Mouse (Mus musculus): ENCODE data around the gene Abi1.
A peak's percentile ranks its signal among the peaks of the same experiment; 100 is the strongest.
"Not testable (repeated sequence)": the region's sequence is repeated elsewhere in the genome, so short reads cannot be mapped to it uniquely, and the experiment has no call there.

The Abi1 gene

DNA sequence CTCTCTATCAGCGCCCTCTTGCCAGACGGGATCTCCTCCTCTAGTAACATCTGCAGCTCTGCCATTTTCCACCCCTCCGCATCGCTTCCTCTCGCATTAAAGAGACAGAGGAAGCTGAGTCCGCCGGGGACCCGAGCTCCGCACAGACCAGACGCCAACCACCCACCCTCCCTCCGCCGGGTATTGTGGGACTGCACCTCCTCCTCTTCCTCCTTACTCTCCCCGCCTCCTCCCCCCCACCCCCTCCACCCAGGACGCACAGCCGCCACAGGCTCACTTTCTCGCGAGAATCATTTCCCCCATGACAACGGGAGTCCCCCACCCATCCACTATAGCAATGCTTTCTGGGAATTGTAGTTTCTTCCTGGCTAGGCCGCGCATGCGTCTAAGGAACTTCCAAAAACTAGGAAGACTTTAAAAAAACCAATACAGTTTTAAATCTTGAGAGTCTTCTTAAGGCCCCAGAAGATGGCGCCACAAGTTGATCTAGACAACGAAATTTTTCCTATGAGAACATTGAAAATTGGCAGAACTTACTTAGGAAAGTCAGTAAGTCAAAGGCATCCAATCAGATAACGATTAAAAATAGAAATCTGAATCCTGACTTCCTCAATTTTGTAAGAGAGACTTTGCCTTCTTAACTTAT lies at the start of gene Abi1:
Abi1 (minus strand) TSS at position 241 of the 646 bp plus-strand sequence.
- peak; percentile 97 for DNase-seq (ENCODE audit: low read depth, low spot score)

- no peak for DNase-seq (ENCODE audit: low read depth, low spot score)
Observed at GRCm38 (mm10) chr2:23084540-23084939, 44.5 kb upstream of the Abi1 start.

DNA sequence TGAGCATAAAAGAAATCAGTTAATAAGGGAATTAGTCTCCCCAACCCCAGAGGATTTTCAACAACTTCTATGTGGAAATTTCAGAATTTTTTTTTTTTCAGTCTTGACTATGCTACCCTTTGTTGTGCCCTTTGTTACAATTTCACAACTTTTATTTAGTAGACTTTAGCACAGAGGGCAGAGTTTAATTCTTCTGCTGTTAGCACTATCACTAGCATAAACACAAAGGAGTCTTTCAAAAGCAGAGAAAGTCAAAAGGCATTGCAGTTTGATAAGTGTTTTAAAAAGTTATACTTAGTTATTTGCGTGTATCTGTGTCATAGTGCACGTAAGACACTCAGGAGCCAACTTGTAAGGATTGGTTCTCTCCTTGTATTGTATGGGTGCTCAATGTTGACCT lies 38.5 kb upstream of the Abi1 start:
- no peak for DNase-seq (ENCODE audit: low read depth, low spot score)

DNA sequence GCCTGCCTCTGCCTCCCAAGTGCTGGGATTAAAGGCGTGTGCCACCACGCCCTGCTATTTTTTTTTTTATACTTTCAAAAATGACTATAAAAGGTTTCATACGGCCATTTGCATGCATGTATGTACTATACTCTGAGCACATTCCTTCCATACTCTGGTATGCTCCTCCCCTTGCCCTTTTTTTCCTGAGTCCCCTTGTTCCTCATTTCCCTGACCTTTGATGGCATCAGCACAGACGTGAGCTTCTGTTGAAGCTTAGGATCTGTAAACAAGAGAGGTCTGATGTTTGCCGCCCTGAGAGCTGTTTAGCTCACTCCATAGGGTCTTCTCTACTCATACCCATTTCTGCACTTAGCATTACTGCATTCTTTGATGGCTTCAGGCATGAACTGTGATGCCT lies 37.7 kb upstream of the Abi1 start:
- no peak for DNase-seq (ENCODE audit: low read depth, low spot score)

DNA sequence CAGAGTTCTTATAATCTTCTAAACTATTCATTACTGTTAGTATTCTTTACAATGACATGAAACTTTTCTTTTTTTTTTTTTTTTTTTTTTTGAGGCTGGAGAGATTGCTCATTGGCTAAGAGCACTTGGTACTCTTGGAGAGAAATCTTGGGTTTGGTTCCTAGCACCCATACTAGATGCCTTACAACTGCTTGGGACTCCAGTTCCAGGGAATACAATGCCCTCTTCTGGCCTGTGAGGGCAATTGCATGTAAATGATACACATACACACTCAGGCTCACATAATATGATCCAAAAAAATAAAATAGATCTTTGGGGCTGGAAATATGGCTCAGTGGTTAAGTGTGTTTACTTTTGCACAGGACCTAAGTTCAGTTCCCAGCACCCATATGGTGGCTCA lies 36.7 kb upstream of the Abi1 start:
- peak; percentile 12 for DNase-seq (ENCODE audit: low read depth, low spot score)

DNA sequence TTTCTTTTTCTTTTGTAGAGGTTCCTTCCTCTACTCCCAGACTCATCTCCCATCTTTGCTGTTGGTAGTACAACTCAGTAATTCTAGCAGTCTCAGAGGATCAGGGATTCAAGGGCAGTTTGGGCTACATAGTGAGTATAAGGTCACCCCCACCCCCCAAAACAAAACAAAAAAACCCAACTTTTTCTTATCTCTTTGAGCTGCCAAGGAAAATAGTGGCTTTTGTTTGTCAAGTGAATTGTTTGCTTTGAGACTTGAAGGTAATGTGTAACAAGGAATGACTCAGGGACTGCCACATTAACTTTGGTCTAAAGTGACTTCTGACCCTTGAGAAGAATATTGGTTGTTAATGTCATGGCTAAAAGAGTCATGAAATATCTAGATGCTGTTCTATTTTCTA lies 35.8 kb upstream of the Abi1 start:
- no peak for DNase-seq (ENCODE audit: low read depth, low spot score)

GRCm38 (mm10) chr2:23071406-23071805 lies 31.4 kb upstream of the Abi1 start:
- no peak for DNase-seq (ENCODE audit: low read depth, low spot score)

- no peak for DNase-seq (ENCODE audit: low read depth, low spot score)
Observed at GRCm38 (mm10) chr2:23070491-23070890, 30.4 kb upstream of the Abi1 start.

GRCm38 (mm10) chr2:23068894-23069744 lies 29.1 kb upstream of the Abi1 start:
- DNase-seq (ENCODE audit: low read depth, low spot score), result peak; percentile 95

DNA sequence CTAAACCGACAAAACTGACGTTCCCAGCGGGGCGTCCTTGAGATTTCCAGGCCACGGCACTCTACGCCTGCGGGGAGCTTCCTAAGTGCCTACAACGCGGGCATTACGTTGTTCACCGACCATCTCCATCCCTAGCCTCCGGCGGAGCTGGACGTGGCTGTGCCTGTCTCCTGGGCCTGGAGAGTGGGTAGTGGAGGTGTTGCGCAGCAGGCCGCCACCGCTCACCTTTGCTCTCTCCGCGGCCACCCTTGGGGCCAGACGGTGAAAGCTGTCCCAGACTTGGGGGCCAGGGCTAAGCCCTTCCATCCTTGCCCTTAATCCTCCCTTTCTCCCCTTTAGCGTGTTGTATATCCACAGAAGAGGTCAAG lies 28.3 kb upstream of the Abi1 start:
- no peak for DNase-seq (ENCODE audit: low read depth, low spot score)

- peak; percentile 97 for DNase-seq (ENCODE audit: low read depth, low spot score)
Observed at GRCm38 (mm10) chr2:23067552-23068369, 27.7 kb upstream of the Abi1 start, which contains the start of gene Acbd5. Acbd5 (plus strand) TSS chr2:23068167.

GRCm38 (mm10) chr2:23052523-23052922 lies 12.5 kb upstream of the Abi1 start:
- DNase-seq (ENCODE audit: low read depth, low spot score), result no peak

GRCm38 (mm10) chr2:23051890-23052289 lies 11.8 kb upstream of the Abi1 start:
- no peak for DNase-seq (ENCODE audit: low read depth, low spot score)

DNA sequence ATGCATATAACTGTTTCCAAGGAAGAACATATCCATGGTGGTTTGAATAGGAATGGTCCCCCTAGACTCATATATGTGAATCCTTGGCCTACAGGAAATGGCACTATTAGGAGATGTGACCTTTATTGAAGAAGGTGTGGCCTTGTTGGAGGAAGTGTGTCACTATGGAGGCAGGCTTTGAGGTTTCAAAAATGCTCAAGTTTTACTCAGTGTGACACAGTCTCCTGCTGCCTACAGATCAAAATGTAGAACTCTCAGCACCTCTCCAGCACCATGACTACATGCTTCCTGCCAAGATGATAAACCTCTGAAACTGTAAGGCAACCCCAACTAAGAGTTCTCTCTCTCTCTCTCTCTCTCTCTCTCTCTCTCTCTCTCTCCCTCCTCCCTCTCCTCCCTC lies 8.0 kb upstream of the Abi1 start:
- peak; percentile 59 for DNase-seq (ENCODE audit: low read depth, low spot score)

- DNase-seq (ENCODE audit: low read depth, low spot score), result no peak
Observed at GRCm38 (mm10) chr2:23045703-23046102, 5.7 kb upstream of the Abi1 start.

- DNase-seq (ENCODE audit: low read depth, low spot score), result no peak
Observed at GRCm38 (mm10) chr2:23042189-23042588, 2.1 kb upstream of the Abi1 start.

DNA sequence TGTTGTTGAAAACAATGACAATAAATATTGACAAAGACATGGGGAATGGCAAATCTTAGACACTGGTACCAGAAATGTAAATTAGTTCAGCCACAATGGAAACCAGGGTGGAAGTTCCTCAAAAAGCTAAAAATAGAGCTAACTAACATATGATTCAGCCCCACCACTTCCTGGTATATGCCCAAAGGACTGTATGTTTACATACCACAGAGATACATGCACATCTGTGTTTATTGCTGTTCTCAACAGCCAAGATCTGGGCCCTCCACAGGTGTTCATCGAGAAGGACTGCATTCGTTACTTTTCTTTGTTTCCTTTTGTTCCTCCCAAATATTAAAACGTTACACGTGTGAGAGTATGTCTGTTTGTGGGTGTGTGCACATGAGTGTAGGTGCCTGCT lies 1.4 kb upstream of the Abi1 start:
- DNase-seq (ENCODE audit: low read depth, low spot score), result peak; percentile 30

DNA sequence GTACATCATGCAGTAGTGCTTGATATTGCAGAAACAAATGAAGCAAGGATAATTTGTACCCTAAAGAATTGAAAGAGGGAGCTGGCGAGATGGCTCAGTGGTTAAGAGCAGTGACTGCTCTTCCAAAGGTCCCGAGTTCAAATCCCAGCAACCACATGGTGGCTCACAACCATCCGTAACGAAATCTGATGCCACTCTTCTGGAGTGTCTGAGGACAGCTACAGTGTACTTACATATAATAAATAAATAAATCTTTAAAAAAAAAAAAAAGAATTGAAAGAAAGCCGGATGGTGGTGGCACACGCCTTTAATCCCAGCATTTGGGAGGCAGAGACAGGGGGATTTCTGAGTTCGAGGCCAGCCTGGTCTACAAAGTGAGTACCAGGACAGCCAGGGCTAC lies 649 bp upstream of the Abi1 start:
- not testable (repeated sequence) for DNase-seq (ENCODE audit: low read depth, low spot score)

DNA sequence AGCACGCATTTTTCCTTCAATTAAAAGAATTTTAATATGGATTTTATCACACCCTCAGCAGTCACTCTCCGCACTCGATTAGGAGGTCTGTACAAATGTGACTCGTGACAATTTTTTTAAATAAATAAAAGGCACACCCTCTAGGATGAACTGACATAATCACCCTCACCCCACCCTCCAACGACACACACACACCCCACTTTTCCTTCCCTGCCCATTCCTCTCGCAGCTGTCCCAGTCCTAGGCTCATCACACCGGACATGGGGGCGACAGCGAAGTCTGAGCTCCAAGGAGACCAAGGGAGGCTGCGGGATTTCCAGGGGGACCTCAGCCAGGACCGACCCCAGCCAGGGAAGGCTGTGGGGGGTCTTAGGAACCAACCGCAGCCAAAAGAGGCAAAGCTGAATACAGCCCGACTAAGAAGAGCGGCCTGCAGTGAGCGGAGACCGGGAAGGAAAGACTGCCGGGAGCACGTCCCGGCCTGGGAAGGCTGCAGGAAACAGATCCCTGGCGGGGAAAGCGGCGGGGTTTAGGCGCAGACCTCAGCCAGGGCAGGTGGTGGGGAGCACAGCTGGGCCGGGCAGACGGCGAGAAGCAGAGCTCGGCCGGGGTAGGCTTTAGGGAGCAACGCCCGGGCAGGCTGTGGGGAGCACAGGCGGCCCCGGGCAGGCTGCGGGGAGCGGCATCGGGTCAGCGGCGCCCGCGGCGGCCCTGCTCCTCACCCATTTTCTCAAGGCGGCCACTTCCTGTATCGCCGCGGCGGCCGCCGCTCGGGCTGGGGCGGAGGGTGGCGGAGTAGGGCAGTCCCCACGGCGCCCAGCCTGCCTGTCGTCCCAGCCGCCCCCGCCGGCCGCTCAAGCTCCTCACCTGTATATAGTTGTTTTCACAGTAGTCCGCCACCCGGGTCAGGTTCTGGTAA lies 700 bp downstream of the Abi1 start:
- no peak for DNase-seq (ENCODE audit: low read depth, low spot score)

GRCm38 (mm10) chr2:23035467-23035866 lies 4.6 kb downstream of the Abi1 start:
- no peak for DNase-seq (ENCODE audit: low read depth, low spot score)
